Mouse (Mus musculus) kidney, embryonic 16.5 days (tissue): Measurements from ENCODE around the gene Galnt10. TPM values are rescaled to one million over a fixed set of nuclear protein-coding genes. Genes with fewer than 3 reads are reported as not detected.
A peak's percentile ranks its signal among the peaks of the same experiment; 100 is the strongest.

Experiments used
- ATAC-seq: fragments of 200-750 bp; cut with Nextera tagmentation; 2 replicates; pipeline ENCODE4 v1.8.0; 2017; ENCODE audit warnings: moderate TSS enrichment; ENCODE audit not compliant: low FRiP score, low TSS enrichment
- H3K27ac ChIP-seq: fragments of 300-500 bp; sonication (generic); 2 replicates; pipeline ENCODE4 v1.5.1; 2014; ENCODE audit warnings: low read length
- H3K27me3 ChIP-seq: fragments of 300-500 bp; sonication (generic); 2 replicates; pipeline ENCODE4 v1.6.1; 2014; ENCODE audit warnings: low read length, control low read depth, mixed read lengths; ENCODE audit not compliant: insufficient read depth
- H3K36me3 ChIP-seq: fragments of 300-500 bp; sonication (generic); 2 replicates; pipeline ENCODE4 v1.6.1; 2014; ENCODE audit warnings: low read length, control low read depth, mixed read lengths; ENCODE audit not compliant: insufficient read depth
- H3K4me1 ChIP-seq: fragments of 300-500 bp; sonication (generic); 2 replicates; pipeline ENCODE4 v1.6.1; 2014; ENCODE audit warnings: low read length, control low read depth, mixed read lengths; ENCODE audit not compliant: insufficient read depth
- H3K4me2 ChIP-seq: fragments of 300-500 bp; sonication (generic); replicated peaks from 2 replicates; pipeline ENCODE4 v1.6.1; 2014; ENCODE audit warnings: low read depth, low read length
- H3K4me3 ChIP-seq: fragments of 300-500 bp; sonication (generic); 2 replicates; pipeline ENCODE4 v1.5.1; 2014; ENCODE audit warnings: mild to moderate bottlenecking, low read length
- H3K9ac ChIP-seq: fragments of 300-500 bp; sonication (generic); replicated peaks from 2 replicates; pipeline ENCODE4 v1.6.1; 2014; ENCODE audit warnings: low read length
- H3K9me3 ChIP-seq: fragments of 300-500 bp; sonication (generic); 2 replicates; pipeline ENCODE4 v1.6.1; 2016; ENCODE audit warnings: low read length, control low read depth
- WGBS: fragments of 180-500 bp; shearing (Covaris S2); extraction: QIAGEN DNeasy Blood & Tissue Kit; methylation state at CpG from one replicate; pipeline ENCODE4 v1.1.7; 2014; 5-methylcytosine and 5-hydroxymethylcytosine counted together
- polyA plus RNA-seq: library from polyadenylated mRNA; unstranded; fragments of >200 nt; fragmentation: Nextera tagmentation; extraction: Ambion mirVana; gene quantifications from 2 replicates; pipeline ENCODE4 v1.2.1, GENCODE M21; 2015

Galnt10 gene
- polyA plus RNA-seq, 1 experiment from 2014 or later, result 23.6 TPM

DNA sequence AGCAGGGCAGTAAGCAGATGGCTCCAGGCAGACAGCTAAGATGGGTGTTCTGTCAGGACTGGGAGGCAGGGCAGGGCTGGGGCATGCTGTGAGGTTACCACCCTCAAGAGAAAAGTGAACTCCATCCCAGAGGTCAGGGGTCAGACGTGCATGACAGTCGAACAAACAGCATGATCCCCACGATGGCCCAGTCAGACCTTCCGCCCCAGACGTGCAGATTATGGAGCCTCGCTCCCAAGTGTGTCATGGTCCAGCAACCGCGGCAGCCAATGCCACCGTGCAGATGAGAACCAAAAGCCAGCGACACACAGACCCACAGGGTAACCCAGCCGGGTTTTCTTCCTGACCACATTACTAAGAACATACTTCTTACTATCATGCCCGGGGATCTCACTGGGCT lies 121.4 kb downstream of the Galnt10 start:
- Histone ChIP-seq H3K4me2 (no peak overlapping the region), H3K4me3 (no peak overlapping the region), H3K27me3 (no peaks in the 10 kb centered on the region), H3K4me1 (peaks cover 9% of the 10 kb centered on the region), H3K36me3 (peaks cover 9% of the 10 kb centered on the region; the same call in 1 of the 2 replicates), H3K27ac (0 out of 2 replicates have a peak overlapping the region, but pooled peaks have one; percentile 20), H3K9ac (no peak overlapping the region), H3K9me3 (no peaks in the 10 kb centered on the region)
- WGBS, result 27% methylated on average over 12 of the region's 12 CpGs
- ATAC-seq, result peak; percentile 46

DNA sequence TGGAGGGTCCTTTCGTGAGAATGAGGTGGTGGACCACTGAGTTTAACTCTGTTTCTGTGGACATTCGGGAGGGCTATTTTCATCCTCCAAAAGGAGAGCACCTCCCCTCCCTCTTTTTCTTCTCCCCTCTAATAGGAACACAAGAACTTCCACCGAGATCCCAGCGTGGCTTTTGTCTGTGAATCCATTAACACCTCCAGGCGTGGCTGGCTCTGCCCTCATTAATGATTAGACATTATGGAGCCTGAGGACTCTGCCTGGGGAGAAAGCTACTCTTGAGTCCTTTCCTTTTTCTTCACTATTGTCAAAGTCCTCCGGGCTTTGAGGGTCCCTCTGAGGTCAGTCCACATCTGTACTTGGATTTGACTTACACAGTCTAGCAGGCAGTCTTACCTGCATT lies 121.9 kb downstream of the Galnt10 start:
- H3K36me3 ChIP-seq, result peaks cover 8% of the 10 kb centered on the region; the same call in 1 of the 2 replicates
- no peaks in the 10 kb centered on the region for H3K9me3 ChIP-seq
- ATAC-seq, result no peak
- H3K27me3 ChIP-seq, result no peaks in the 10 kb centered on the region
- H3K4me2 ChIP-seq, result no peak overlapping the region
- 46% methylated on average over 6 of the region's 6 CpGs for WGBS
- H3K4me3 ChIP-seq, result no peak overlapping the region
- H3K27ac ChIP-seq, result 0 out of 2 replicates have a peak overlapping the region, but pooled peaks have one; percentile 9
- H3K4me1 ChIP-seq, result peaks cover 9% of the 10 kb centered on the region
- no peak overlapping the region for H3K9ac ChIP-seq

DNA sequence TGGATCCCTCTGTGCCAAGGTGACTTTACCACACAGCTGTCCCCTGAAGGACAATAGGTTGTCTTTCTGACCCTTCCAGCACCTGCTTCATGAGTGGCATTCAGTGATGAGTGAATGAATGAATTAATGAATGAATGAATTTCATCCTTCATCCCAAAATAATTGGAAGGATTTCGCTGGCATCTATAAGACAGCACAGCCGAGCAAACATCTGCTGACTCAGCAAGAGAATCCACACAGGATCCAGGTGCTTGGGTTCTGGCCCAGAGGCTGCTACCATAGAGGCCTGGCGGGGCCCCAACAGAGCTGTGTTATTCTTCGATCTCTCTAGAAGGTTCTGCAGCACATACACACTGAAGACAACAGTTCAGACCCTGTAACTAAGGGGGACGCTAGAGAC lies 125.5 kb downstream of the Galnt10 start:
- Histone ChIP-seq H3K4me1 (peaks cover 25% of the 10 kb centered on the region), H3K27me3 (no peaks in the 10 kb centered on the region), H3K9ac (no peak overlapping the region), H3K27ac (no peak overlapping the region), H3K9me3 (no peaks in the 10 kb centered on the region), H3K4me3 (no peak overlapping the region), H3K4me2 (no peak overlapping the region), H3K36me3 (no peaks in the 10 kb centered on the region)
- no peak for ATAC-seq
- WGBS, result 90% methylated on average over 5 of the region's 5 CpGs

DNA sequence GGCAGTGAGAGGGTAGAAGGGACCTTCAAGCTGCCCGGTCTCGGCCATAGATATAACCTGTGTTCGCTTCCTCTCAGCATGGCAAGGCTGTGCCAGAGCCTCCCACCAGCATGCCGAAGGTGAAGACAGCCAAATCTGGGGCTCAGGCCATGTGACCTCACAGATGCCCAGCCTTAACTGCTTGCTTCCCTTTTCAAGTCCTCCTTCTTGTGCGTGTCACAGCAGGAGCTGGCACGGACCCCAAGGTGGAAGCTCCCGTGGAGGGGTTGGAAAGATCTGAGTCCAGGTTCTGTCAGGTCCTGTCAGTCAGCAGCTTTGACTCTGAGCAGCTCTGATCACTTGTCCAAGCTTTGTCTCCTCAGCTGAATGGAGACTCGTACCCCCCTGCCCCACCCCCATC lies 126.4 kb downstream of the Galnt10 start:
- H3K4me1 ChIP-seq, result peaks cover 20% of the 10 kb centered on the region; the same call in 1 of the 2 replicates
- no peak for ATAC-seq
- no peak overlapping the region for H3K4me3 ChIP-seq
- H3K27me3 ChIP-seq, result no peaks in the 10 kb centered on the region
- 90% methylated on average over 8 of the region's 8 CpGs for WGBS
- no peaks in the 10 kb centered on the region for H3K36me3 ChIP-seq
- no peak overlapping the region for H3K27ac ChIP-seq
- H3K9me3 ChIP-seq, result no peaks in the 10 kb centered on the region
- H3K4me2 ChIP-seq, result no peak overlapping the region
- H3K9ac ChIP-seq, result no peak overlapping the region

DNA sequence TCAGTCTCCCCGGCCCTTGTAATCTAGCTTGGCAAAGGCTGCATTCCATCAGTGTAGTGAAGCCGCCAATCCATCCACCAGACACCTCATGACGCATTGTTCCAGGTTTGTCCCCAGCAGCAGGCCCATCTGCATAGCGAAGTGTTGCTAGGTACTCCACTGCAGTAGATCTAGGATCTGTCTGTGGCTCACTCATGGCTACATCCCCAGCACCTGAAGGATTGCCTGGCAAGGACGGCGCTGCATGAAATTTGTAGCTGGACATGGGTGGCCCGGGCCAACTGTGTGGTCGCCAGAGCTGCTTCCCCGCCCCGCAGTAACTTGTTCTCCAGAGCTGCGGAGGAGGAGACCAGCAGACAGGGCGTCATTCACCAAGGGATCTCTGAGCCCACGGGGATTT lies 128.2 kb downstream of the Galnt10 start:
- Histone ChIP-seq H3K9ac (no peak overlapping the region), H3K36me3 (no peaks in the 10 kb centered on the region), H3K4me3 (no peak overlapping the region), H3K27ac (no peak overlapping the region), H3K9me3 (no peaks in the 10 kb centered on the region), H3K27me3 (no peaks in the 10 kb centered on the region), H3K4me1 (peaks cover 16% of the 10 kb centered on the region; the same call in 1 of the 2 replicates), H3K4me2 (peak overlapping the region; percentile 14)
- 19% methylated on average over 13 of the region's 13 CpGs for WGBS
- ATAC-seq, result peak; percentile 40; the same call in 1 of the 2 replicates

DNA sequence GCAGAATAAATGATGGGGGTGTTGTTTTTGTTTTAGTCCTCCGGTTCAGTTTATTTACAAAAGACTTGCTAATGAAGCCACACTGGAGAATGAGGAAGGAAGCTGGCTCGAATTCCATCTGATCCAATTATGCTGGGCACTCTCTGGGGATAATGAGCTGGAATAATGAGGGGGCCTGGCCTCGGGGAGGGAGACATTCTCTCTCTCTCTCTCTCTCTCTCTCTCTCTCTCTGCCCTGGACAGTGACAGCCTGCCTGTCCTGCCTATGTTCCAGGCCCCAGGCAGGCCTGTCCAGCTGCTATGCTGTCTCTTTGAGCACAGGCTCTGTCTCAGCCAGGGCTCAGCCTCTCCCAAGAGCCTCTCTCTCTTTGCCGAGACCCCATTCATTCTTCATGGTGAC lies 128.7 kb downstream of the Galnt10 start:
- ATAC-seq, result peak; percentile 55; the same call in 1 of the 2 replicates
- Histone ChIP-seq H3K27ac (peak overlapping the region; percentile 5; the same call in 1 of the 2 replicates), H3K9me3 (no peaks in the 10 kb centered on the region), H3K4me3 (no peak overlapping the region), H3K4me1 (peaks cover 16% of the 10 kb centered on the region; the same call in 1 of the 2 replicates), H3K9ac (no peak overlapping the region), H3K36me3 (no peaks in the 10 kb centered on the region), H3K27me3 (no peaks in the 10 kb centered on the region), H3K4me2 (peak overlapping the region; percentile 14)
- 10% methylated on average over 4 of the region's 4 CpGs for WGBS

DNA sequence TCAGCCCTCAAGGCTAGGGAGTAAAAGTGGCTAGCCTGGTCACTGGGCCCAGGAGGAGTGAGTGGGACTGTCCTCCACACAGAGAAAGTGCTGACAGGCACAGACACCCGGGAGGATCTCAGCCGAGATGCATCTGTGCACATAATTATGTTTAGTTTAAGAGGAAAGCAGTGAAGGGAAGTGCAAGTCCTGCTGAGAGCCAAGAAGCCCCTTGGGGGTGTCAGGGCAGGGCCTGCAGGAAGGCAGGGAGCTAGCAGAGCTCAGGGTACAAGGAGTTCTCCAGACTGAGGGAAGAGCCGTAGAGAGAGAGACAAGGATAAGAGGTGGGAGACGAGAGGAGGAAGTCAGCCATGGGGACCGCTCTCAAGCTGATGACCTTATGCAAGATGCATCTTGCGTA lies 130.6 kb downstream of the Galnt10 start:
- H3K27ac ChIP-seq, result no peak overlapping the region
- ATAC-seq, result no peak
- no peak overlapping the region for H3K4me3 ChIP-seq
- no peaks in the 10 kb centered on the region for H3K9me3 ChIP-seq
- peaks cover 16% of the 10 kb centered on the region; the same call in 1 of the 2 replicates for H3K4me1 ChIP-seq
- H3K9ac ChIP-seq, result no peak overlapping the region
- 63% methylated on average over 6 of the region's 6 CpGs for WGBS
- no peak overlapping the region for H3K4me2 ChIP-seq
- H3K27me3 ChIP-seq, result no peaks in the 10 kb centered on the region
- H3K36me3 ChIP-seq, result no peaks in the 10 kb centered on the region

DNA sequence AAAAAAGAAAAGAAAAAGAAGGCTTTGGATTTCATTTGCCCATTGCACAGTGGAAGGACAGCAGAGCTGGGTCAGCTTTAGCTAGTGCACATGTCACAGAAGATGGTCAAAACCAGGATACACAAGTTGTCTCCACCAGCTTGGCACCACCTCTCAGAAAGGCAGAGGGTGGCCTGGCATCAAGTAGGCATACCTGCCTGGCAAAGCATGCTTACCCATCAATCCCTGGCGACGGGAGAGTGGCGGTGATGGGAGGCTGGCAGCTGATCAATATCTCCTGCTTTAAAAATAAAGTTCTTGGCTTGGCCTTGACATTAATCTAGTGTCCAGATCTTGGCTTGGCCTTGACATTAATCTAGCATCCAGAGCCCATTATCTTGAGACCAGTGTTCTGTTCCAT lies 131.3 kb downstream of the Galnt10 start:
- no peak overlapping the region for H3K9ac ChIP-seq
- H3K27me3 ChIP-seq, result no peaks in the 10 kb centered on the region
- H3K4me3 ChIP-seq, result no peak overlapping the region
- no peak overlapping the region for H3K4me2 ChIP-seq
- 94% methylated on average over 3 of the region's 3 CpGs for WGBS
- no peak overlapping the region for H3K27ac ChIP-seq
- no peaks in the 10 kb centered on the region for H3K36me3 ChIP-seq
- peaks cover 16% of the 10 kb centered on the region; the same call in 1 of the 2 replicates for H3K4me1 ChIP-seq
- no peaks in the 10 kb centered on the region for H3K9me3 ChIP-seq
- no peak for ATAC-seq

DNA sequence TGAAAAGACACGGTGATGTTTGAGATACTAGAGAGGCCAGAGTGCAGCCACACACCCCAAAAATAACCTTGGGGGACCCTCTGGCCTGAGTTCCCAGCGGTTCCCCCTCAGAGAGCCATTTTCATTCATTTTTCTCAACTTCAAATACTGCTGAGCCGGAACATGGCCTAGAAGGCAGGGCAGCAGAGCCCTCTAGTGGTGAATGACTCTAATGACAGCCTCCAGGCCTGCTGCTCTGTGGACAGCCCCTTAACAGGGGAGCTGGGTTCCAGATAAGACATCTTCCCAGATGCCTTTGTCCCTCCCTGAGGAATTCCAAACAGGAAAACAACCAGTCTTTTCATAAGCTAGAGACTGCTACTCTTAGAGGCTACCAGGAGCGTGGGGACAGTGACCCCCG lies 133.1 kb downstream of the Galnt10 start:
- H3K27me3 ChIP-seq, result no peaks in the 10 kb centered on the region
- no peak overlapping the region for H3K9ac ChIP-seq
- ATAC-seq, result peak; percentile 62
- no peak overlapping the region for H3K4me2 ChIP-seq
- H3K9me3 ChIP-seq, result no peaks in the 10 kb centered on the region
- whole genome bisulfite sequencing, result 25% methylated on average over 5 of the region's 5 CpGs
- no peak overlapping the region for H3K4me3 ChIP-seq
- no peaks in the 10 kb centered on the region for H3K36me3 ChIP-seq
- H3K4me1 ChIP-seq, result peaks cover 12% of the 10 kb centered on the region; the same call in 1 of the 2 replicates
- H3K27ac ChIP-seq, result no peak overlapping the region

DNA sequence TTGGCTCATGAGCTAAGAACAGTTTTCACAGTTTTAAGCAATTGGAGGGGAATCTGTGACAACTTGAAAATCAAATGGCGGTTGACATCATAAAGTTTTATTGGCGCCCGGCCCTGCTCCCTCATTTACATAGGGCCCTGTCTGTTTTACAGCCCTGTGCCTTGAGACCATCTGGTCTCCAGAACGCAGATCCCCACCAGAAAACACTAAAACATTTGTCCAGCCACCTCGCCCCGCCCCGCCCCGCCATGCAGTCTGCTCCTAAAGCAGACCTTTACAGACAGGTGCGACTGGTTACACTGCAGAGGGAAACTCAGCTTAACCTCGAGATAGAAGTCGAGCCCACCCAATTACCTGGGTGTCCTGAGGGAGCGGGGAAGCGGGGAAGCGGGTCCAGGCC lies 134.6 kb downstream of the Galnt10 start:
- no peaks in the 10 kb centered on the region for H3K36me3 ChIP-seq
- no peak overlapping the region for H3K4me3 ChIP-seq
- ATAC-seq, result no peak
- no peak overlapping the region for H3K4me2 ChIP-seq
- whole genome bisulfite sequencing, result 45% methylated on average over 14 of the region's 14 CpGs
- H3K27me3 ChIP-seq, result no peaks in the 10 kb centered on the region
- H3K9me3 ChIP-seq, result no peaks in the 10 kb centered on the region
- no peak overlapping the region for H3K9ac ChIP-seq
- no peaks in the 10 kb centered on the region for H3K4me1 ChIP-seq
- H3K27ac ChIP-seq, result no peak overlapping the region
